Mouse (Mus musculus): ENCODE measurements around the gene Senp3. TPM values are rescaled to one million over a fixed set of nuclear protein-coding genes. Genes with fewer than 3 reads are reported as not detected.
"Not testable (repeated sequence)": the region's sequence is repeated elsewhere in the genome, so short reads cannot be mapped to it uniquely, and the experiment has no call there.

Gene Senp3
- total RNA-seq (2015) (94.3 and 104 TPM in 2 replicates), total RNA-seq (2017) (68.9 and 80.8 TPM in 2 replicates)

DNA sequence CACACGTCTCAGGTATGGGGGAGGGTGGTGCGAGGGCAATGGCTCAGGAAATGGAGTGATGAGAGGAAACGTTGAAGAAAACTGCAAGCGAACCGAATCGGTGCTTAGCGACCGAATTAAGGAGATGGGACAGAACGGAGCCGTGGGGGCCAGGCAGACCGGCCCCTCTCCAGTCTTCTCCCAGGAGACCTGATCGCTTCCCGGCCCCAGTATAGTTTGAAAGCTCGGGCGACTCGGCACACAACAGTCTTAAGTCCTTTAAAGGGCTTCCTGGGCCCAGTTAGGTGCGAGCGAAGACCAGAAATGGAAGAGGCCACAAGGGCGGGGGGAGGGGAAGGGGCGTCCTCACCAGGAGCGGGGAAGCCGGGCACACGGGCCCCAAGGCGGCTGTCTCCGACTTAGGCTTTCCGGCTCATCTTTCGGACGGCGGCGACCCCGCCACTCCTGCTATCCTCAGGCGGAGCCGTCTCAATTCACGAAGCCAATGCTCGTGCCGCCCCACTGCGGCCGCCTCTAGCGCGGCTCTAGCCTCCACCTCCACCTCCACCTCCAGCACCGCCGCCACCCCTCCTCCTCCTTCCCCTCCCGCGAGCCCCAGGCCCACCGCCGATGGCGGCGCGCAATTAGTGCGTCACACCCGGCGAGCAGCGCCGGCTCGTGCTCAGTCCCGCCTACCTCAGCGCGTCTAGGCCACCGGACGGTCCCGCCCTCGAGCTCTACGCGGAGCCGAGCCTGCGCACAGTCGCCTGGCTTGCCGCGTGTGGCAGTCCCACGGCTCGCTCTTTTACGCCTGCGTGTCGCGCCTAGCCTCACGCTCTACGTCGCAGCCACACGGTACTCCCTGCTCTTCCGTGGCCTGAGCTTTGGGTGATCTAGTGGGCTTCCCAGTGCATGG lies at the start of gene Senp3:
Senp3 (minus strand) TSS at position 771 of the 895 bp plus-strand sequence.
- peak; percentile 91 for ATAC-seq (ENCODE audit: poor library complexity, severe bottlenecking)

- ATAC-seq (ENCODE audit: poor library complexity, severe bottlenecking) = not testable (repeated sequence)
These were observed 49.5 kb upstream of the Senp3 start for GRCm38 (mm10) chr11:69731408-69731807.

DNA sequence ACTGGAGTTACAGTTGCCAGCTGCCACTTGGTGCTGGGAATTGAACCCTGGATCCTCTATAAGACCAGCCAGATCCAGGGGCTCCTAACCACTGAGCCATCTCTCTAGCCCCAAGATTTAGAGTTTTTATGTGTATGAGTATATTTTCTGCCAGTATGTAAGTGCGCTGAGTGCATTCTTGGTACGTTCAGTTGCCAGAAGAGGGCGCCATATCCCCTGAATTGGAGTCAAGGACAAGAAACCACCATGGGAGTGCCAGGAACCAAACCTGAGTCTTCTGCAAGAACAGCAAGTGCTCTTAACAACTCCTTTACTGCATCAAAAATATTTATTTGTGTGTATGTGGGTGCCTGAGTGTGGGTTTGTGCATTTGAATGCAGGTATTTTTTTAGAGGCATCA lies 47.2 kb upstream of the Senp3 start:
- peak; percentile 52 for ATAC-seq (ENCODE audit: poor library complexity, severe bottlenecking)

GRCm38 (mm10) chr11:69725951-69726350 lies 44.1 kb upstream of the Senp3 start:
- no peak for ATAC-seq (ENCODE audit: poor library complexity, severe bottlenecking)

- ATAC-seq (ENCODE audit: poor library complexity, severe bottlenecking) = no peak
These were observed 41.2 kb upstream of the Senp3 start for GRCm38 (mm10) chr11:69723074-69723473.

- no peak for ATAC-seq (ENCODE audit: poor library complexity, severe bottlenecking)
These were observed 39.0 kb upstream of the Senp3 start for GRCm38 (mm10) chr11:69720852-69721251.

DNA sequence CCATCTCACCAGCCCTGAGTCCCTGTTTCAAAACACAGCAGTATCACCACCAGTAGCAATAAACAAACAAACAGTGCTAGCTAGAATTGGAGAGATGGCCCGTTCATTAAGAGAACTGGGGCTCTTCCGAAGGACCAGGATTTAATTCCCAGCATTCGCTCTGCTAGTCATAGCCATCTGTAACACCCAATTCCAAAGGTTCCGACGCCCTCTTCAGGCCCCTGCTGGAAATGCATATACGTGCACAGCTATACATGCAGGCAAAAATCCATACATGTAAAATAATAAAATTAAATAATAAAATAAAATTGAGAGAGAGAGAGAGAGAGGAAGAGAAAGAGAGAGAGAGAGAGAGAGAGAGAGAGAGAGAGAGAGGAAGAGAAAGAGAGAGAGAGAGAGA lies 37.5 kb upstream of the Senp3 start:
- no peak for ATAC-seq (ENCODE audit: poor library complexity, severe bottlenecking)

DNA sequence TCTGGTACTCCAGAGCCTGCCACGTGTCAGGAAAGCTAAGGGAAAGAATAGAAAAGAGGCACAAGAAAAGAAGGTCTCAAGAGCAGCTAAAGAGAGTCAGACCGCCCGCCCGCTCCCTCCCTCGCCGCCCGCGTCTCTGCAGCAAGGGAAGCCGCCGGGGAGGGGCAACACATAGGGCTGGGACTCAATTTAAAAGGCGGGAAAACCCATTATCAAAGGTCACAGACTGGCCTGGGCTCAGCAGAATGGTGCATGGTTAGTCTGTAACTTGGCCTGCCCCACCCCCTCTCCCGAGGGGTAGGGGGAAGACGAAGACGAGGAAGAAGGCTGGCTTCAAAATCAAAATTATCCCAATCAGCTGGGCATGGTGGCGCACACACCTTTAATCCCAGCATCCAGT lies 36.8 kb upstream of the Senp3 start:
- ATAC-seq (ENCODE audit: poor library complexity, severe bottlenecking) = no peak

DNA sequence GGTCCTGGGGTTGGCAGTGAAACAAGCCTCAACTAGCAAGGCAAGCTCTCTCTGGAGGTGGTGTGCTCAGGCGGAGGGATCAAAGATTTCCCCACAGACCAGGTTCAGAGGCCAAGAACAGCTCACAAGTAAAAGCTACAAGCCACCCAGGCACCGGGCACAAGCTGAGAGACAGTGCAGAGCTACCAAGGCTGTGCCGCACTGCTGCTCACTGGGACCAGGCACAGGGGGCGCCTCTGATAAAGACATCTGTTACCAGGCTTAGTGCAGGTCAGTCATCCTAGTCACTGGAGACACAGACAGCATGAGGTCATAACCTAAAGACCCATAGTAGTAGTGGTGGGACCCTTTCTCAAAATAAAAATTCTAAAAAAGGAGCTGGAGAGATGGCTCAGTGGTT lies 35.1 kb upstream of the Senp3 start:
- ATAC-seq (ENCODE audit: poor library complexity, severe bottlenecking) = no peak

- ATAC-seq (ENCODE audit: poor library complexity, severe bottlenecking) = no peak
These were observed 34.0 kb upstream of the Senp3 start for GRCm38 (mm10) chr11:69715929-69716328.

DNA sequence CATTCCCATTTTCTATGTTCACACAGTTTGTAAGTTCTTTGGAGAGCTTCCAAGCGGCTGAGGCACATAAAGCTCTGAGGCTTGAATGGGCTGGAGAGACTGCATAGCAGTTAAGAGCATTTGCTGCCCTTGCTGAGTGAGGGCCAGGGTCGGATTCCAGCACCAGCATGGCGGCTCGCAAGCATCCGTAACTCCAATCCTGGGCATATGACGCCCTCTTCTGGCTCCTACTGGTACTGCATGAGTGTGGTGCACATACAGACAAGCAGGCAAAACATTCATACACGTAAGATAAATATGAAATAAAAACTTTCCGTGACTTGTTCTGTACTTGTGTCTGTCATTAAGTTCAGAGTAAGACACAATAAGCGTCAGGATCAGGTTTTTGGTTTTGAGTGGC lies 33.6 kb upstream of the Senp3 start:
- ATAC-seq (ENCODE audit: poor library complexity, severe bottlenecking) = no peak

DNA sequence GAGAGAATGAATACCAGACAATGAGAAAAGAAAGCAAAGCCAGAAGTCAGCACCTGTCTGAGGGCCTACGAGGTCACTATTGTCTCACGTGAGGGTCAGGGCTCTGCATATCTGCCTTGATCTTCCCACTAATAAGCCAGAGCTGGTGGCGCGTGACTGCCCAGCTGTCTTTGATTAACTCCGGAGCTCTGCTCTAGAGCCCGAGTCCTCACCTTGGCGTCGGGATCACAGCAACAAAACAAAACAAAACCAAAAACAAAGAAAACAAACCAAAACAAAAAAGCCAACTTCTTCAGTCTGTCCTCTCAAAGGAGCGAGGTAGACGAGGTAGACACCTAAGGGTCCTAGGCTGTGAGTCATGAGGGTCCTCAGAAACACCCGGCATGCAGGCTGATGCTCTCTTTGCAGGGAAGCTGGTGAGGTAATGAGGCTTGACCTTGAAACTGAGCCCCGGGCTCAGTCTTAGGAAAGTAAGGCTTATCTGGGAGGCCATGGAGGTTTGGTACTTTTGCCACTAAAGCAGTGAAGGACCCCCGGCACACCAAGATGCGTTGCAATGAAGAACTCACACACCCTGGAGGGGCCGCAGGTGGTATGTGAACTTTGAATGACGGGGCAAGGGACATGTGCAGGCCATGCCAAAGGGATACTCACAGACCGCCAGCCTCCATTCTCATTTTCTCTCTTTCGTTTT lies 32.9 kb upstream of the Senp3 start:
- ATAC-seq (ENCODE audit: poor library complexity, severe bottlenecking) = no peak

- ATAC-seq (ENCODE audit: poor library complexity, severe bottlenecking) = no peak
These were observed 31.2 kb upstream of the Senp3 start for GRCm38 (mm10) chr11:69712954-69713672.

- no peak for ATAC-seq (ENCODE audit: poor library complexity, severe bottlenecking)
These were observed 29.2 kb upstream of the Senp3 start for GRCm38 (mm10) chr11:69711082-69711481.

GRCm38 (mm10) chr11:69710470-69710869 lies 28.6 kb upstream of the Senp3 start:
- no peak for ATAC-seq (ENCODE audit: poor library complexity, severe bottlenecking)

DNA sequence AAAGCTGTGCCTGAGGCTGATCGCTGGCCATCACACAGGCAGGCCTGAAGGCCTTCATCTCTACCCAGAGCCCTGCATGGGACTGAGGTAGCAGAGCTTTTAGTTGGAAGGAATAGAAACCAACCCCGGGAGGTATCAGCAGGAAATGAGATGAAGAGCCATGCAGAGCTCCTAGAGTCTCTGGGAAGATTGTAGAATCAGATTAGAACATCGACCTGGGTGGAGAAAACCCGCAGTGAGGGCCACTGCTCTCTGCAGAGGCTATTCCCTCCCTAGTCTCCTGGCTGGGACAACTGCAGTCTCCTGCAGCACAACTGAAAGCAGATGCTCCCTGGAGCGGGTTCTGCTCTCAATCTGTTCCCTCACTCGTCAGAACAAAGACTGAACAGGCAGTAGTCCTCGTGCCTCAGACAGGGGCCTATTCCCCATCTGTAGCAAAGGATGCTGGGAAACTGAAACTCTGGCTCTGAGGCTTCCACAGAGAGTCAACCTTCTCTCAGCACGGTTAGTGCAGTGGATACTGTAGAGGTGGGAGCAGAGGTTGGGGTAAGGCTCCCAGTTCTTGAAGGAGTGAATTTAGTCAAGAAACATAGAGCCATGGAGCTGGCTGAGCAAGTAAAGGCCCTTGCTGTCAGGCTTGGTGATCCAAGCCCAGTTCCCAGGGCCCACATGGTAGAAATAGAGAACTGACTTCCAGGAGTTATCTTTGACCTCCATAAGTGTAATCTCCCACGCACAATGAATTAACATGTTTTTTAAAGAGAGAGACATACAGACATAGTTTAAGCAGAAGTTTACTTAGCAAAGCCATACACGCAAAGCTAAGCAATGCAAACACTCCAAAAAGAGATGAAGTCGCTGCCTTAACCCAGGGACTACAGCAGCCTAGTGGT lies 27.9 kb upstream of the Senp3 start:
- ATAC-seq (ENCODE audit: poor library complexity, severe bottlenecking) = no peak

DNA sequence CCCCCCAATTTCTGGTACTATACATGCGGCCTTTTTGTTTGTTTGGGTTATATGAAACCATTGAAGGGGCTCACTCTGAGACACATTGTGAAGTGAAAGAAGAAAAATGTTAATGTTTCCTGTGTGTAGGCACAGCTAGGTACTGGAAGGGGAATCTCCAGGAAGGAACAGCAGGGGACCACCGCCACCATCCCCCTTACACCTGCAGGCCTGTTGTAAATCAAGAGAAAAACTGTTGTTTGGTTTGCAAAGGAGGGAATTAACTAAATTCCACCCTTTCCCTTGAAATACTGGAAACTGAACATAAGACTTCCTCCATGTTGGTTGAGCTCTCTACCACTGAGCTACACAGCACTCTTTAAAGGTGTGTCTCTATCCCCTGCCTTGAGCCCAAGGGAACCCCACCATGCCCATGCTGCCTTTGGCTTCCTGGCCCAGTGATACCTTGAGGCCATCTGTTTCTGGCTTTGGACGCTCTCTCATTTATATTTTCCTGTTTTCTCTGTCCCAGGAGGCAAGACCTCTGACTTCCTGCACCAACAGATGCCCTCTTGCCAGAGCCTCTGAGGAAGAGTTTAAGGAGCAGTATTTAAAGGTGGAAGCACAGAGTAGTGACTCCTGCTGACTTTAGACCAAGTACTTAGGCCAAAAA lies 26.9 kb upstream of the Senp3 start:
- ATAC-seq (ENCODE audit: poor library complexity, severe bottlenecking) = no peak

GRCm38 (mm10) chr11:69707873-69708381 lies 26.0 kb upstream of the Senp3 start:
- no peak for ATAC-seq (ENCODE audit: poor library complexity, severe bottlenecking)

GRCm38 (mm10) chr11:69707480-69707847 lies 25.6 kb upstream of the Senp3 start:
- no peak for ATAC-seq (ENCODE audit: poor library complexity, severe bottlenecking)

Measured in megakaryocyte, adult 5-6 weeks (primary cell).